Mouse (Mus musculus) cerebellum, adult 11-12 months (tissue): Measurements from ENCODE around the gene Grip1.

ENCODE experiments used
- DNase-seq: peaks from one replicate; pipeline ENCODE4 v3.0.0; 2022

The Grip1 gene

DNA sequence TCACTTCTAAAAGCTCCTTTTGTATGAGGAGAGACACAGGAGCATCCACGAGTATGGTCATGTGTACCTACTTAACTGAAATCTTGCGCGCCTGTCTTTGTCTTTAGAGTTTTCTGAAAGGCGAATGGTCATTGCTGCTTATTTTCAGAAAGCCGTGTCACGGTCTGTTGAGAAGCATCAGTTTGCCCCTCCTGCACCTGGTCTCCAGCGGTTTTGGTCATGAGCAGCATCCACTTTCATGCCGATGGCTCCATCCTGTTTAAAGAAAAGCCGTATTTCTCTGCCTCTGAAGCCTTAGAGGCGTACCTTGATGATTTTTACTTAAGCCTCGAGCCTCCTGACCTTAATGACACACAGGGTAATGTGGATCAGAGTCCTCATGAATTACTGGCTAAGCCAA is 398.0 kb downstream of the Grip1 start:
- DNase-seq, result no peak

GRCm38 (mm10) chr10:119852582-119853135 is 399.0 kb downstream of the Grip1 start:
- DNase-seq, result no peak

- no peak for DNase-seq
Observed at GRCm38 (mm10) chr10:119867726-119868125, 414.1 kb downstream of the Grip1 start.

- DNase-seq, result no peak
Observed at GRCm38 (mm10) chr10:119868995-119869579, 415.5 kb downstream of the Grip1 start.

- DNase-seq, result no peak
Observed at GRCm38 (mm10) chr10:119876721-119877120, 423.1 kb downstream of the Grip1 start.

DNA sequence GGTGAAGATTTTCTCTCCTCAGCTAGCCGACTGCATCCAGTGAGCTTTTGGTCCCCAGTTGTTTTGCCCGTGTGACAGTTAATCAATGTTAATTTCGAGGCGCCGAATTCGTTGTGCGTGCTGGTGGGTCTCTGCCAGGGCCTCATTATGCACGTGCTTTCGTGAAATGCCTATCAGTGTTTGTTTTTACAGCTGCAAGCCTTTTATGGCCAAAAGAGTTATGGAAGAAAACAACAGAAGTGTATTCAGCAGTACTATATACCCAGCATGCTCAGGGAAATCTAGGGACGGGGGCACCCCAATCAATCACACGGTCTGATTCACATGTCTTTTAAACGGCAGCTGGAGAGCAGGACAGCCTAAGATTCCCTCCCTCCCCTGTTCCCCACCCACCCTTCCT is 424.7 kb downstream of the Grip1 start:
- DNase-seq, result no peak

GRCm38 (mm10) chr10:119884591-119884990 is 431.0 kb downstream of the Grip1 start:
- no peak for DNase-seq

GRCm38 (mm10) chr10:119885563-119885962 is 431.9 kb downstream of the Grip1 start:
- no peak for DNase-seq

- DNase-seq, result no peak
Observed at GRCm38 (mm10) chr10:119886681-119887080, 433.1 kb downstream of the Grip1 start.

DNA sequence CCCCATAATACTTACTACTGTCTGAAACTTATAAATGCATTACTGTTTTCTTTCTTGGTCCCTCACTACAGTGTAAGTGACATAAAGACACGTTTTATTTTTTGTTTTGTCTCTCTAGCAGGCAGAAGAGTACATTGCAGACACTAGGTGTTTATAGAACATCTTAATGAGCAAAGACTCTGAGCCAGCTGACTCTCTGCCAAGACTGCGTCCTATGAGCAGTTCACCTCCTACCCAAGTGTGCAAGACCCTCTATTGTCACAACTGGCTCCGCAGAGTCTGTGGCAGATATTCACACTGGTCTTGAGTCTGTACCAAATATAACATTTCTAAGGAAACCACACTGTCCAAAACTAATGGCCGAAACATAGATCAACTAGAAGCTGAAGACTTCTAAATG is 449.1 kb downstream of the Grip1 start:
- no peak for DNase-seq

- no peak for DNase-seq
Observed at GRCm38 (mm10) chr10:119906869-119907268, 453.2 kb downstream of the Grip1 start.

DNA sequence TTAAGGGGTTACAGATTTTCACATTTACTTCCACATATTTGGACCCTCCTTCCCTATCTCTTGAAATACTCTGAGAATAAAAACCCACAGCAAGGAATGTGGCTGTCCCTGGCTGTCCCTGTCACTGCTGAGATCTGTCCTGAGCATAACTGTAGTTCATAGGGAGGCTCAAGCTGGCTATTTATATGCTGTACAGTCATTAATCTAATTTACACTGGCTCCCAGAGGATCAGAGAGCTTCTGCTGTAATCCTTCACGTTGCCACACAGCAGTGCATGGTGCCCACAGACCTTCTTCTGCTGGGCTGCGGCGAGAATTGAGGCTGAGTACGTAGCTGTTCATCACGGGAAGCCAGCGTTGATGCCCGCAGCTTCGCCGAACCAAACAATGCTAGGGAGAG is 464.4 kb downstream of the Grip1 start:
- DNase-seq, result no peak

DNA sequence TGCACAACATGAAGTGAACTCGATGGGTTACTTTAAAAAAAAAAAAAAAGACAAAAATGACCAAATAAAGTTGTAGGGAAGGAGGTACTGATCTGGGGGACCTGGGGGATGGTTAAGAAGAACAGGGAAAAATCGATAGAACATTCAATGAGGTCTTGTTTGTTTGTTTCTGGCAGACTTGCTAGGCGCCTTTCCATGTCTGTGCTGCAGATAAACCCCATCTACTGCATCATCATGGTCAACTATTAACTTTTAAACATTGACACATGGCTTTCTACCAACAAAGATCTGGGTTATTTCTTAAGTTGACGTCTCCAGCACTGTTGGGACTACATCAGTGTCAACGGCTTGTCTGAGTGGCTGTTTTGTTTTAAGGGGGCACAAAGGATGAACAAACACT is 474.3 kb downstream of the Grip1 start:
- no peak for DNase-seq

- DNase-seq, result no peak
Observed at GRCm38 (mm10) chr10:119928921-119929320, 475.3 kb downstream of the Grip1 start.

DNA sequence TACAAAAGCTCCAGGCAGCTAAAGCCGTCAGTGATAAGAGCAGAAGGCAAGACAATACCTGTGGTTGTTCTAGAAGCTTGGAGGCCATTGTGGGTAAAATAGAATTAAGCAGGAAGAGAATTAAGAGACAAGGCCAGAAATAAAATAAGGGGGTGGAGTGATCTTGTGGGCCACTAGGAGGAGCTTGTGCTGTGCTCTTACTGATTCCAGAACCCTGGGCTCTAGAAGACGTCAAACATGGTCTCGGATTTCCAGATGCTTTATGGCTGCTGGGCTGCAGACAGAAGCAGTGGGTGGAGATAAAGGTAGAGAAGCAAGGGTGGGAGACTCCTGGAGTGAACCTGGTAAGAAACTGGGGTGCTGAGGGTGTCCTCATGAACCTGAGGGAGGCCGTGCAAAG is 479.2 kb downstream of the Grip1 start:
- no peak for DNase-seq

DNA sequence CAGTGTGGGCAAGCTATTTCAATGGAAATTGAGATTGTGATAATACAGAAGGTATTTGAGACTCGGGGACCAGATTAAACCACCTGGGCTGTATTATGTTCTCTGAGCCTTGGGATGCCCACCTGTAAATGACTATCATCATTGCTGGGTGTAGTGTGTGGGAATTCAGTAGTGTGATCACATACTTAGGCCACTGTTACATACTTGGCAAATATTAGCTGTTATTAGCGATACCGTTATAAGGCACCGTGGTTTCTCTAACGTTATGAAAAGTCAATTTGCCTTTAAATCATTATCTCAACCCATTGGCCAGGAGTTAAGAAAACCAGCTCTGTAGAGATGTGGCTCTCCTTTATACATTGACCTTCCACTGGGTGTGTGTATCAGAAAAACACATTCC is 479.7 kb downstream of the Grip1 start:
- DNase-seq, result no peak

DNA sequence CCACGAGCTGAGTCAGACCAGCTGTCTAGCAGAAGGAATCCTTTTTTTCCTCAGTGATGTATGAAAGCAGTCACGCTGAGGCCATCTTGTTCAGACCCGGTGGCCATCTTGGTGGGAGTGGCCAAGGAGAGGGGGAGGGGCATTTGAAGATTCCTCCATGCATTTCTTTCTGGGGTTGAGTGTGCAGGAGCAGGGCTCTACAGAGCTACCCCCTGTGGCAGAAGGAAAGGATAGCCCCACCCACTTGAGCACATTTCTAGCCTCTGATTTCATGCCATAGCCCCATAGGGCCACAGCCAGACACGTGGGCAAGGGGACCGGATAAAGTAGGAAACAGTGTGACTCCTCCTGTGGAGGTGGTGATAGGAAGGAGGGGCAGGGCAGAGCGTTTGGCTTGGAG is 481.6 kb downstream of the Grip1 start:
- no peak for DNase-seq

- no peak for DNase-seq
Observed at GRCm38 (mm10) chr10:119937481-119937880, 483.9 kb downstream of the Grip1 start.

- DNase-seq, result no peak
Observed at GRCm38 (mm10) chr10:119943906-119944305, 490.3 kb downstream of the Grip1 start.

GRCm38 (mm10) chr10:119951460-119951859 is 497.8 kb downstream of the Grip1 start:
- DNase-seq, result no peak

GRCm38 (mm10) chr10:119957260-119957955 is 503.8 kb downstream of the Grip1 start:
- no peak for DNase-seq

GRCm38 (mm10) chr10:119960915-119961314 is 507.3 kb downstream of the Grip1 start:
- DNase-seq, result no peak

DNA sequence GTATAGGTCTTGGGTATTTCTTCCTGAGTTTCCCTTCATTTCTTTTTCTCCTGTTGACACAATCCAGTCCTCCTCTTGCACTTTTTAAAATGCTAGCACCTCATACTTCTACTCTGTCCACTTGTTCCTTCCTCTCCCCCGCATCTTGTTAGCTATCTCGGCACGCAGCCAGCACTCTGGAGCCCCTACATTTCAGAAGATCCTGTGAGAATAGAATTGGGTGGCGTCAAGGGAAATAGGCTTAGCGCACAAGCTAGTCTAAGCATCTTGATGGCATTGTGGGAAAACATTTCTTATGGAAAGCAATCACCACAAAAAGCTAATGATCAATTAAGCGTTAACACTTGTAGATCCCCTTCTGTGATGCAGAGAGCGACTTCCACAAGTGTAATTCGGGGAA is 512.7 kb downstream of the Grip1 start:
- DNase-seq, result no peak

DNA sequence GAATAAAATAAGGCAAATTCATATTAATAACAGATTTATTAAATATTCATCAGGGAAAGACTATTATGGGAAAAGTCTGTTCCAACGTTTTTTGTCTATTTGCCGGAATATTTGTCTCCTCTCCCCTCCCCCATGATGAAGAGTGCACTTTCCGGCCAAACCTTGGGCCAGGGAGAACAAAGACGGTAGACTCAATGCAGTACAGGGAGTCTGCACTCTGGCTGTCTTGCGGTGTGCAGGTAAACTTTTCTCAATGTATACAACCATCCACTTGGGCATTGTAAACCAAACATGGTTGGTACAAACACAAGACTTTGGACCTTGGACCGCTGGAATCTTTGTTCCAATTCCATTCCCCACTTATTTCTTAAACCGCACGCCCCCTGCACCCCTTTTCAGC is 525.8 kb downstream of the Grip1 start:
- DNase-seq, result no peak

GRCm38 (mm10) chr10:119980032-119980431 is 526.4 kb downstream of the Grip1 start:
- no peak for DNase-seq
